Mouse (Mus musculus): ENCODE measurements around the gene Gmip. TPM values are rescaled to one million over a fixed set of nuclear protein-coding genes. Genes with fewer than 3 reads are reported as not detected.

The Gmip gene
- polyA plus RNA-seq, 1 experiment from 2014 or later, result 7.3 TPM

- H3K9ac ChIP-seq (ENCODE audit: low read length), result no peak overlapping the region
- H3K27ac ChIP-seq (replicated peaks in 1 of 2; ENCODE audit: control insufficient read depth in 1 of 2, insufficient read depth in 1 of 2, low read depth in 2 of 2, low read length in 2 of 2), result no peak overlapping the region
- H3K4me1 ChIP-seq (ENCODE audit: control insufficient read depth in 2 of 2, insufficient read depth in 2 of 2, low read length in 2 of 2), result peaks cover 8 to 10% of the 10 kb centered on the region in 2 experiments
- 73% methylated on average over 3 of the region's 3 CpGs for WGBS
- no peak overlapping the region for H3K4me3 ChIP-seq (ENCODE audit: control insufficient read depth in 1 of 2, insufficient read depth in 1 of 2, low read depth in 1 of 2, low read length in 2 of 2)
- no peaks in the 10 kb centered on the region for H3K27me3 ChIP-seq (ENCODE audit: control insufficient read depth, insufficient read depth, low read length)
- ATAC-seq (ENCODE audit: insufficient number of reproducible peaks, insufficient read depth, low FRiP score, low read depth), result no peak
- no peak overlapping the region for H3K4me2 ChIP-seq (ENCODE audit: low read length)
- H3K9me3 ChIP-seq (ENCODE audit: control insufficient read depth, low read length), result no peaks in the 10 kb centered on the region
- H3K36me3 ChIP-seq (ENCODE audit: control insufficient read depth, insufficient read depth, low read length), result no peaks in the 10 kb centered on the region
These were observed 38.9 kb downstream of the Gmip start for GRCm38 (mm10) chr8:69847167-69848065.

- Histone ChIP-seq H3K27me3 (ENCODE audit: control insufficient read depth, insufficient read depth, low read length) (no peaks in the 10 kb centered on the region), H3K4me1 (ENCODE audit: control insufficient read depth in 2 of 2, insufficient read depth in 2 of 2, low read length in 2 of 2) (peaks cover 8 to 10% of the 10 kb centered on the region in 2 experiments), H3K9me3 (ENCODE audit: control insufficient read depth, low read length) (no peaks in the 10 kb centered on the region), H3K36me3 (ENCODE audit: control insufficient read depth, insufficient read depth, low read length) (no peaks in the 10 kb centered on the region), H3K27ac (replicated peaks in 1 of 2; ENCODE audit: control insufficient read depth in 1 of 2, insufficient read depth in 1 of 2, low read depth in 2 of 2, low read length in 2 of 2) (peak overlapping the region; percentile 20 to 75; a peak in 3 of 4 replicates), H3K9ac (ENCODE audit: low read length) (no peak overlapping the region), H3K4me2 (ENCODE audit: low read length) (no peak overlapping the region), H3K4me3 (ENCODE audit: control insufficient read depth in 1 of 2, insufficient read depth in 1 of 2, low read depth in 1 of 2, low read length in 2 of 2) (no peak overlapping the region)
- peak; percentile 54 for ATAC-seq (ENCODE audit: insufficient number of reproducible peaks, insufficient read depth, low FRiP score, low read depth)
- 21% methylated on average over 8 of the region's 8 CpGs for WGBS
These were observed 40.5 kb downstream of the Gmip start for GRCm38 (mm10) chr8:69848951-69849350.

GRCm38 (mm10) chr8:69849899-69850298 lies 41.4 kb downstream of the Gmip start:
- Histone ChIP-seq H3K36me3 (ENCODE audit: control insufficient read depth, insufficient read depth, low read length) (no peaks in the 10 kb centered on the region), H3K9ac (ENCODE audit: low read length) (no peak overlapping the region), H3K27ac (replicated peaks in 1 of 2; ENCODE audit: control insufficient read depth in 1 of 2, insufficient read depth in 1 of 2, low read depth in 2 of 2, low read length in 2 of 2) (no peak overlapping the region), H3K4me2 (ENCODE audit: low read length) (no peak overlapping the region), H3K9me3 (ENCODE audit: control insufficient read depth, low read length) (no peaks in the 10 kb centered on the region), H3K4me3 (ENCODE audit: control insufficient read depth in 1 of 2, insufficient read depth in 1 of 2, low read depth in 1 of 2, low read length in 2 of 2) (no peak overlapping the region), H3K4me1 (ENCODE audit: control insufficient read depth in 2 of 2, insufficient read depth in 2 of 2, low read length in 2 of 2) (peaks cover 8 to 10% of the 10 kb centered on the region in 2 experiments), H3K27me3 (ENCODE audit: control insufficient read depth, insufficient read depth, low read length) (no peaks in the 10 kb centered on the region)
- 26% methylated on average over 3 of the region's 3 CpGs for WGBS
- no peak for ATAC-seq (ENCODE audit: insufficient number of reproducible peaks, insufficient read depth, low FRiP score, low read depth)

- H3K9me3 ChIP-seq (ENCODE audit: control insufficient read depth, low read length), result no peaks in the 10 kb centered on the region
- no peak overlapping the region for H3K4me2 ChIP-seq (ENCODE audit: low read length)
- H3K27me3 ChIP-seq (ENCODE audit: control insufficient read depth, insufficient read depth, low read length), result no peaks in the 10 kb centered on the region
- ATAC-seq (ENCODE audit: insufficient number of reproducible peaks, insufficient read depth, low FRiP score, low read depth), result no peak
- peaks cover 8 to 10% of the 10 kb centered on the region in 2 experiments for H3K4me1 ChIP-seq (ENCODE audit: control insufficient read depth in 2 of 2, insufficient read depth in 2 of 2, low read length in 2 of 2)
- no peak overlapping the region for H3K9ac ChIP-seq (ENCODE audit: low read length)
- no peak overlapping the region for H3K4me3 ChIP-seq (ENCODE audit: control insufficient read depth in 1 of 2, insufficient read depth in 1 of 2, low read depth in 1 of 2, low read length in 2 of 2)
- WGBS, result 70% methylated on average over 7 of the region's 7 CpGs
- no peaks in the 10 kb centered on the region for H3K36me3 ChIP-seq (ENCODE audit: control insufficient read depth, insufficient read depth, low read length)
- no peak overlapping the region for H3K27ac ChIP-seq (replicated peaks in 1 of 2; ENCODE audit: control insufficient read depth in 1 of 2, insufficient read depth in 1 of 2, low read depth in 2 of 2, low read length in 2 of 2)
These were observed 42.5 kb downstream of the Gmip start for GRCm38 (mm10) chr8:69850926-69851506.

GRCm38 (mm10) chr8:69853869-69854268 lies 45.4 kb downstream of the Gmip start:
- Histone ChIP-seq H3K27ac (replicated peaks in 1 of 2; ENCODE audit: control insufficient read depth in 1 of 2, insufficient read depth in 1 of 2, low read depth in 2 of 2, low read length in 2 of 2) (no peak overlapping the region), H3K4me1 (ENCODE audit: control insufficient read depth in 2 of 2, insufficient read depth in 2 of 2, low read length in 2 of 2) (peaks cover 4 to 5% of the 10 kb centered on the region in 2 experiments), H3K4me3 (ENCODE audit: control insufficient read depth in 1 of 2, insufficient read depth in 1 of 2, low read depth in 1 of 2, low read length in 2 of 2) (no peak overlapping the region), H3K27me3 (ENCODE audit: control insufficient read depth, insufficient read depth, low read length) (no peaks in the 10 kb centered on the region), H3K36me3 (ENCODE audit: control insufficient read depth, insufficient read depth, low read length) (no peaks in the 10 kb centered on the region), H3K4me2 (ENCODE audit: low read length) (no peak overlapping the region), H3K9ac (ENCODE audit: low read length) (no peak overlapping the region), H3K9me3 (ENCODE audit: control insufficient read depth, low read length) (no peaks in the 10 kb centered on the region)
- WGBS, result 86% methylated on average over 10 of the region's 10 CpGs
- ATAC-seq (ENCODE audit: insufficient number of reproducible peaks, insufficient read depth, low FRiP score, low read depth), result no peak

GRCm38 (mm10) chr8:69860807-69861206 lies 52.3 kb downstream of the Gmip start:
- no peak overlapping the region for H3K27ac ChIP-seq (replicated peaks in 1 of 2; ENCODE audit: control insufficient read depth in 1 of 2, insufficient read depth in 1 of 2, low read depth in 2 of 2, low read length in 2 of 2)
- no peaks in the 10 kb centered on the region for H3K4me1 ChIP-seq (ENCODE audit: control insufficient read depth in 2 of 2, insufficient read depth in 2 of 2, low read length in 2 of 2)
- H3K4me2 ChIP-seq (ENCODE audit: low read length), result no peak overlapping the region
- H3K9me3 ChIP-seq (ENCODE audit: control insufficient read depth, low read length), result no peaks in the 10 kb centered on the region
- ATAC-seq (ENCODE audit: insufficient number of reproducible peaks, insufficient read depth, low FRiP score, low read depth), result no peak
- H3K36me3 ChIP-seq (ENCODE audit: control insufficient read depth, insufficient read depth, low read length), result no peaks in the 10 kb centered on the region
- WGBS, result 57% methylated on average over 4 of the region's 4 CpGs
- H3K4me3 ChIP-seq (ENCODE audit: control insufficient read depth in 1 of 2, insufficient read depth in 1 of 2, low read depth in 1 of 2, low read length in 2 of 2), result no peak overlapping the region
- no peak overlapping the region for H3K9ac ChIP-seq (ENCODE audit: low read length)
- H3K27me3 ChIP-seq (ENCODE audit: control insufficient read depth, insufficient read depth, low read length), result no peaks in the 10 kb centered on the region

- no peaks in the 10 kb centered on the region for H3K27me3 ChIP-seq (ENCODE audit: control insufficient read depth, insufficient read depth, low read length)
- H3K36me3 ChIP-seq (ENCODE audit: control insufficient read depth, insufficient read depth, low read length), result no peaks in the 10 kb centered on the region
- H3K4me1 ChIP-seq (ENCODE audit: control insufficient read depth in 2 of 2, insufficient read depth in 2 of 2, low read length in 2 of 2), result no peaks in the 10 kb centered on the region
- no peak overlapping the region for H3K9ac ChIP-seq (ENCODE audit: low read length)
- 45% methylated on average over 2 of the region's 2 CpGs for WGBS
- H3K9me3 ChIP-seq (ENCODE audit: control insufficient read depth, low read length), result no peaks in the 10 kb centered on the region
- no peak for ATAC-seq (ENCODE audit: insufficient number of reproducible peaks, insufficient read depth, low FRiP score, low read depth)
- H3K4me3 ChIP-seq (ENCODE audit: control insufficient read depth in 1 of 2, insufficient read depth in 1 of 2, low read depth in 1 of 2, low read length in 2 of 2), result no peak overlapping the region
- no peak overlapping the region for H3K4me2 ChIP-seq (ENCODE audit: low read length)
- no peak overlapping the region for H3K27ac ChIP-seq (replicated peaks in 1 of 2; ENCODE audit: control insufficient read depth in 1 of 2, insufficient read depth in 1 of 2, low read depth in 2 of 2, low read length in 2 of 2)
These were observed 52.8 kb downstream of the Gmip start for GRCm38 (mm10) chr8:69861251-69861650.
